Mouse (Mus musculus): ENCODE measurements around the gene Copa. TPM values are rescaled to one million over a fixed set of nuclear protein-coding genes. Genes with fewer than 3 reads are reported as not detected.

Gene Copa
- total and polyA plus RNA-seq, 3 experiments, result 81.2 to 118 (median 92.3) TPM

DNA sequence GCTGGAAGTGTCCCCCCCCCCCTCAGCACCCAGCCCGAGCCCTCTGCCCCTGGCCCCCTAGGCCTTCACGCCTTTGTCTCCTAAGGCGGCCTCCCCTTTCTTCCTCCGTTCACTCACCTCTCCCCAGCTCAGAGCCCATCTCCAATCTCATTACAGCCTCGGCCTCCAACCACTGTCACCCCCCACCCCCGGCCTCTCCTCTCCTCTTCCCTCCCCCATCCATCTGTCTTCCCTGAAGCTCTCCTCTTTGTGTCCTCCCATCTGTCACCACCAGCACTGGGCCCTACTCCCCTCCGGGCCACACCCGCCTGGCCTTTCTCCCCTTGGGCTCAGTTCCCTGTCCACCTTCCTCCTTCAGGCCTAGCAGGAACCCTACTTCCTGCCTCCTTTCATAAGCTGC is 21.1 kb upstream of the Copa start:
- Histone ChIP-seq H3K9ac (ENCODE audit: control insufficient read depth, low read depth, low read length, poor library complexity, severe bottlenecking) (no peak overlapping the region), H3K79me2 (ENCODE audit: control insufficient read depth, insufficient read depth, low read length, poor library complexity) (no peaks in the 10 kb centered on the region), H3K27me3 (ENCODE audit: control insufficient read depth in 1 of 2, insufficient read depth in 2 of 2, low read length in 2 of 2) (no peaks in the 10 kb centered on the region), H3K36me3 (ENCODE audit: control insufficient read depth in 1 of 2, insufficient read depth in 2 of 2, low read length in 2 of 2) (no peaks in the 10 kb centered on the region; a peak in 1 of 4 replicates), H3K9me3 (replicated peaks; ENCODE audit: insufficient read depth, low read length) (no peaks in the 10 kb centered on the region), H3K4me3 (ENCODE audit: control insufficient read depth in 1 of 2, insufficient read depth in 1 of 2, low read depth in 2 of 2, low read length in 2 of 2) (no peak overlapping the region), H3K4me1 (ENCODE audit: control insufficient read depth in 1 of 2, insufficient read depth in 2 of 2, low read length in 2 of 2) (no peaks in the 10 kb centered on the region), H3K27ac (ENCODE audit: control insufficient read depth, low read depth, low read length) (no peak overlapping the region)
- no peak for DNase-seq (ENCODE audit: low read depth, low spot score)
- TF ChIP-seq EP300 (IDR thresholded peaks at IDR 0.05; ENCODE audit: low read depth in 1 of 2, low read length in 2 of 2) (no peak), MAX (IDR thresholded peaks at IDR 0.05; ENCODE audit: low read length) (no peak), ZC3H11A (IDR thresholded peaks at IDR 0.05; ENCODE audit: low read depth, low read length) (no peak), POLR2AphosphoS5 (IDR thresholded peaks at IDR 0.05; ENCODE audit: borderline replicate concordance, low read depth, low read length) (no peak), USF1 (IDR thresholded peaks at IDR 0.05; ENCODE audit: low read depth, low read length) (no peak), MYC (IDR thresholded peaks at IDR 0.05; ENCODE audit: low read depth, low read length) (no peak), TCF12 (IDR thresholded peaks at IDR 0.05; ENCODE audit: low read depth, low read length) (no peak), USF2 (IDR thresholded peaks at IDR 0.05; ENCODE audit: borderline replicate concordance in 1 of 2, insufficient read depth in 1 of 2, low read depth in 1 of 2, low read length in 2 of 2) (no peak), CTCF (IDR thresholded peaks at IDR 0.05 in 2 of 3, conservative IDR thresholded peaks at IDR 0.05 in 1 of 3; ENCODE audit: control insufficient read depth in 1 of 3, insufficient read depth in 1 of 3, low read depth in 2 of 3, low read length in 3 of 3, poor library complexity in 1 of 3, severe bottlenecking in 1 of 3) (no peak), HCFC1 (IDR thresholded peaks at IDR 0.05; ENCODE audit: low read depth, low read length) (no peak), SMC3 (IDR thresholded peaks at IDR 0.05; ENCODE audit: low read depth, low read length) (no peak), POLR2AphosphoS2 (IDR thresholded peaks at IDR 0.05; ENCODE audit: low read length) (no peak), ELF1 (IDR thresholded peaks at IDR 0.05; ENCODE audit: low read depth, low read length) (no peak), NELFE (IDR thresholded peaks at IDR 0.05; ENCODE audit: low read depth, low read length) (no peak), SIN3A (IDR thresholded peaks at IDR 0.05; ENCODE audit: low read length) (no peak), GABPA (IDR thresholded peaks at IDR 0.05; ENCODE audit: low read depth, low read length) (no peak)

DNA sequence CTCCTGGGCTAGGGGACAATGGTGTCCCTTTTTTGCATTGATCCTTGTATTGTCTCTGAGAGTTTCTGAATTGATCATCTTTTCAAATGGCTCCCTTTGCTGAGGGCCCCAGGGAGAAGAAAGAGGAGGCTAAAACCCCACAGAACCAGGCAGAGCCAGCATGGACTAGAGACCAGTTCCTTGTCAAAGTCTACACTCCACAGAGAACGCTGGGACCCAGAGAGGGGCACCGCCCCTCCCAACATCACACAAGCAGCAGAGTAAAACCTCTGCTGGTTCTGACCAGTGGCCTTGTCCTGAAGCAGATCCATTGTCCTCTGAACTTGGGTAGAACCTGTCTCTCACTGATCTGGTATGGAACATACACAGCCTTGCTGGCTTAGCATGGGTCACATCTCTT is 20.2 kb upstream of the Copa start:
- Histone ChIP-seq H3K79me2 (ENCODE audit: control insufficient read depth, insufficient read depth, low read length, poor library complexity) (no peaks in the 10 kb centered on the region), H3K9me3 (replicated peaks; ENCODE audit: insufficient read depth, low read length) (no peaks in the 10 kb centered on the region), H3K27ac (ENCODE audit: control insufficient read depth, low read depth, low read length) (no peak overlapping the region), H3K27me3 (ENCODE audit: control insufficient read depth in 1 of 2, insufficient read depth in 2 of 2, low read length in 2 of 2) (no peaks in the 10 kb centered on the region), H3K4me3 (ENCODE audit: control insufficient read depth in 1 of 2, insufficient read depth in 1 of 2, low read depth in 2 of 2, low read length in 2 of 2) (no peak overlapping the region), H3K36me3 (ENCODE audit: control insufficient read depth in 1 of 2, insufficient read depth in 2 of 2, low read length in 2 of 2) (peaks cover 0 to 2% of the 10 kb centered on the region in 2 experiments; a peak in 3 of 4 replicates), H3K9ac (ENCODE audit: control insufficient read depth, low read depth, low read length, poor library complexity, severe bottlenecking) (no peak overlapping the region), H3K4me1 (ENCODE audit: control insufficient read depth in 1 of 2, insufficient read depth in 2 of 2, low read length in 2 of 2) (no peaks in the 10 kb centered on the region)
- TF ChIP-seq MYC (IDR thresholded peaks at IDR 0.05; ENCODE audit: low read depth, low read length) (no peak), MXI1 (IDR thresholded peaks at IDR 0.05; ENCODE audit: low read depth, low read length) (no peak), POLR2AphosphoS5 (IDR thresholded peaks at IDR 0.05; ENCODE audit: borderline replicate concordance, low read depth, low read length) (no peak), CHD2 (IDR thresholded peaks at IDR 0.05; ENCODE audit: low read length) (no peak), MEF2A (IDR thresholded peaks at IDR 0.05; ENCODE audit: extremely low read depth, insufficient replicate concordance, low read depth, low read length, poor library complexity, severe bottlenecking) (no peak), UBTF (IDR thresholded peaks at IDR 0.05; ENCODE audit: borderline replicate concordance, insufficient read depth, low read depth, low read length) (no peak), GABPA (IDR thresholded peaks at IDR 0.05; ENCODE audit: low read depth, low read length) (no peak), RAD21 (IDR thresholded peaks at IDR 0.05; ENCODE audit: low read depth, low read length) (no peak), ZKSCAN1 (IDR thresholded peaks at IDR 0.05; ENCODE audit: low read depth, low read length) (no peak), MAZ (IDR thresholded peaks at IDR 0.05; ENCODE audit: low read depth, low read length) (no peak), TCF12 (IDR thresholded peaks at IDR 0.05; ENCODE audit: low read depth, low read length) (no peak), CHD1 (IDR thresholded peaks at IDR 0.05; ENCODE audit: low read depth, low read length) (no peak), TBP (IDR thresholded peaks at IDR 0.05; ENCODE audit: low read depth, low read length) (no peak), BHLHE40 (IDR thresholded peaks at IDR 0.05; ENCODE audit: borderline replicate concordance, low read depth, low read length) (no peak), USF1 (IDR thresholded peaks at IDR 0.05; ENCODE audit: low read depth, low read length) (no peak)
- DNase-seq (ENCODE audit: low read depth, low spot score), result no peak
